Mouse (Mus musculus): ENCODE data around the gene Hnrnpc. TPM values are rescaled to one million over a fixed set of nuclear protein-coding genes. Genes with fewer than 3 reads are reported as not detected.
A peak's percentile ranks its signal among the peaks of the same experiment; 100 is the strongest.
"Not testable (repeated sequence)": the region's sequence is repeated elsewhere in the genome, so short reads cannot be mapped to it uniquely, and the experiment has no call there.

Hnrnpc gene
- total RNA-seq, 2 experiments from 2014 or later: 220 to 223 TPM

DNA sequence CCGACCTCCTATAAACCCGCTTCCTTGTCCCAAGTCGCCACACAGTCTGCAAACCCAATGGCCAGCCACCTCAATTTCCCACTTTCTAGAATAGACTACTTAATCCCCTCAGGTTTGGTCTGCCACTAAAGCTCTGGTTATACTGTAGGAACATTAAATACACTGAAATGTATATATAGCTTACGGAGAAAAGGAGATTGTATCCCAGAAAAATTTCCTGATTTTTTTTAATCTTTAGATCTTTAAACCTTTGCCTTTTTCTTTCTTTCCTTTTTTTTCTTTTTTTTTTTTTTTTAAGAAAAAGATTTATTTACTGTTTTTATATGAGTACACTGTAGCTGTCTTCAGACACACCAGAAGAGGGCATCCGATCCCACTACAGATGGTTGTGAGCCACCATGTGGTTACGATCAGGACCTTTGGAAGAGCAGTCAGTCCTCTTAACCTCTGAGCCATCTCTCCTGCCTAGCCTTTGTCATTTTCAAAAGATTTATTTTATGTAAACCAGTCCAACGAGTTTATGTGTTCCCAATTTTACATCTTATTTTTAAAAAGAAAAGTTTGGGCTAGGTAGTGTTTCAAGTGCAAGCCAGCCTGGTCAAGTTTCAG lies 953 bp upstream of the Hnrnpc start:
- DNase-seq: no peak
- intact Hi-C loops (cut with DNase I): no loop called here

GRCm38 (mm10) chr14:52103474-52103855 lies 363 bp downstream of the Hnrnpc start:
- peak; percentile 75 for DNase-seq
- intact Hi-C loops (cut with DNase I): no loop called here

DNA sequence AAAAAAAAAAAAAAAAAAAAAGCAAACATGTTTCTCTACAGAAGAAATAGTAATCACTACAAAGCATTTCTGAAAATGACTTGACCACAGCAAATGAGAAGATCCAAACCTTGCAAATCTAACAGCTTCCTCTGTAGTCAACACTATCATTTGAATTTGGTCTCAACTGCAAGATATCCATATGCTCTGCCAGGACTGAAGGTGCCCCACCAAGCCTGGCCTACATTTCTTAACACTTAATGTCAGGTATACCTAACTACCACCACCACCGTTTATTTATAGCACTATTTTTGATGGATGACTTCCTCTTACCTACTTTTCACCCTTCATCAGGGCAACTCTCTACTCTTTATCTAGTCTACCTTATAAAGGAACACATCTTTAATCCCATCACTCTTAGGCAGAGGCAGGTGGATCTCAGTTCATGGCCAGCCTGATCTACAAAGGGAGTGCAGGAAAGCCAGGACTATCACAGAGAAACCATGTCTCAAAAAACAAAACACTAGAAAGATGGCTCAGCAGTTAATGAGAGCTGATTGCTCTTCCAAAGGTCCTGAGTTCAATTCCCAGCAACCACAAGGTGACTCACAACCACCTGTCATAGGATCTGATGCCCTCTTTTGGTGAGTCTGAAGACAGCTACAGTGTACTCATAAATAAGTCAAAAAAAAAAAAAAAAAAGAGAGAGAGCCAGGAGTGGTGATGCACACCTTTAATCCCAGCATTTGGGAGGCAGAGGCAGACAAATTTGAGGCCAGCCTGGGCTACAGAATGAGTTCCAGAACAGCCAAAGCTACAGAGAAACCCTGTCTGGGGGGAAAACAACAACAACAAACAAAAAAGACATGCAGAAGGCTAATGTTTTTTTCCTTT lies 2.3 kb downstream of the Hnrnpc start:
- intact Hi-C loops (cut with DNase I): no loop called here
- DNase-seq: no peak

DNA sequence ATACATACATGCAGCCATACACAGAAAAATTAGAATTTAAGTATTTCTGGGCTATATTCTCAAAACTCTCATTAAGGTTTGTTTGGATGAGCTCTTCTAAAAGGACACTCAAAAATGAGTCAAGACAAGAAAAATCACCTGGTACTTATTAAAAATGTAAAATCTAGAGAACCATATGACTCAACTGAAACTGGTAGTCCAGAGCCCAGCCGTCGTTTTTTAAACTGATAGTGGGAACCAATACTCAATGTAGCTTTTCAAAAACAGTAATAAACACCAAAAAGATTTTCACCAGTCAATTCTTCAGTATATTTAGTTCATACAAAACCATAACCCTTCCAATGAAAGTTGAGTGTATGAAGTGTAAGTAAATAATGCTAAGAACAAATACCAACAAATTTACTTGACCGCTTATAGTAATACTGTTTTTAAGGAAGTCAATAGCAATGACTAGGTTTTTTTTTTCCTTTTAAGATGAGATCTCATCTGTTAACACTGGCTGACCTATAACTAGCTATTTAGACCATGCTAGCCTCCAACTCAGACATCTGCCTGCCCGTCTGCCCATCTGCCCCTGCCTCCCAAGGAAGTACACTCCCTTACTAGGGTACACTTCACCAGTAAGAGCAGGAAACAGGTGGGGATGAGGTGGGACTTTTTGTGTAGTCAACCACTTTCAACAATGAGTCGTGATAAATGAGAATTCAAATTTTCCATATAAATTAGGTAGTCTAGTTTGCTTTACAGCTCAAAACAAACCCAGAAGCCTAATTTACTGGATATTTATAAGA lies 3.5 kb downstream of the Hnrnpc start:
- DNase-seq: no peak
- intact Hi-C loops (cut with DNase I): no loop called here

DNA sequence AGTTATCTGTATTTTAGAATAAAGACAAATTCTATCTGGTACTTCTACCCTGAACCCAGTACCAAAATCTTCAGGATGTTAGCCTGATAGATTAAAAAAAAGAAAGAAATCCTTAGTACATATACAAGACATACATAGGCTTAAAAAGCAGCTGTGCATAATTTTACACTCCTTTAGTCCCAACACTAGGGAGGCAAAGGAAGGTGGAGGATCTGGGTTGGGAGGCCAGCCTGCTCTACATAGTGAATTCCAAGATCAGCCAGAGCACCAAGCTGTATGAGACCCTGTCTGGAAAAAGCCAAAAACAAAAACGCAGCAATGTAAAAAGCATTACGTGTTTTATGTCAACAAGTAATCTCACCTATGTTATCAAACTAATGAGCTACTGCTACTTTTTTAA lies 4.3 kb downstream of the Hnrnpc start:
- DNase-seq: no peak
- intact Hi-C loops (cut with DNase I): no loop called here

- DNase-seq; intact Hi-C loops (cut with DNase I): not testable (repeated sequence)
Observed at GRCm38 (mm10) chr14:52098387-52098786, 5.4 kb downstream of the Hnrnpc start.

DNA sequence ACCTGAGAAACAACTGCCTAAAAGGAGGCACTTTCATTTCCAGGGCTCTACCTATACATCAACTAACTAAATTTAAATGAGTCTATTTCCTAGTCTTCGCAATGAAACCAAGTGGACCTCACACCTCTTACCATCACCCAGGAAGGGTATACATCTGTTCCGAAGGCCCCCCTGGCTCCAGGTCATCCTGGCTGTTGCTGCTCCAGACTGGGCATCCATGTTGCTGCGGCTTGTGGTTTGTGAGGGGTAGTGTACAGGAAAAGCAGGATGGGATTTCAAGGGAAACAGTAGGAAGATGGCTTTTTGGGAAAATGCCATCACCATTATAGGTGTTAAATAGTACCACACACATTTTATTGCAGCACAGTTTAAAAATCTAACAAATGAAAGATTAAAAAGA lies 6.6 kb downstream of the Hnrnpc start:
- DNase-seq; intact Hi-C loops (cut with DNase I): not testable (repeated sequence)

DNA sequence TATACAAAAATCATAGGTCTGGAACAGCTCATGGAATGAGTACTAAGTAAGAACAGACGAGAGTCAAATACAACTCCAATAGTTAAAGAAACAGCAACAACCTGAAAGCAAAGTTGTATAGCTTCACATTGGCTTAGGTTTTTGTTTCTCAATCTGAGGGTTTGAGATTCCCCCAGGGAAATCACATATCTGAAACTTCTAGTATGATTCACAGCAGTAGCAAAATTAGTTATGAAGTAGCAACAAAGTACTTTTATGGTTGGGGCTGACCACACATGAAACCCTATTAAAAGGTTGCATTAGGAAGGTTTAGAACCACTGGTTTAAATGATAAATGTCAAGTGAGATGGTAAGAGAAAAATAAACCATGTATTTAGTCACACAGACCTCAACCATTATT lies 9.3 kb downstream of the Hnrnpc start:
- intact Hi-C loops (cut with DNase I): no loop called here
- DNase-seq: no peak

- no peak for DNase-seq
- intact Hi-C loops (cut with DNase I): no loop called here
Observed at GRCm38 (mm10) chr14:52083083-52083482, 20.7 kb downstream of the Hnrnpc start.

DNA sequence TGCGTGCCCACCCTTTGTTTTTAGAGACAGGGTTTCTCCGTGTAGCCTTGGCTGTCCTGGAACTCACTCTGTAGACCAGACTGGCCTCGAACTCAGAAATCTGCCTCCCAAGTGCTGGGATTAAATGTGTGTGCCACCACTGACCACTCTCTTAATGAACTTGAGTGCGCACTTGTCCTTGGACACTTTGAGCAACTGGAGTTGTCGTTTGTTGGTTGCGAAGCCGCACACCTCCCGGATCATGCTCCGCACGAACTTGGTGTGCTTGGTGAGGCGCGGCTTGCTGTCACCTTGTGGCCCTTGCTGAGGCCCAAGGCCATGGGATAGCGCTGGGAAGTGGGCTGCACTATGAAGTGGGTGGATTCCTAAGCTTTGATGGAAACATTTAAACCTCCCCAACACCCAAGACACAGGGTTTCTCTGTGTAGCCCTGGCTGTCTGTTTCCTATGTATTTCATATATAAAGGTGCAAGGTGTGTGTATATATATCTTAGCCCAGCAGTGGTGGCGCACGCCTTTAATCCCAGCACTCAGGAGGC lies 32.2 kb downstream of the Hnrnpc start:
- intact Hi-C loops (cut with DNase I): loop anchor here (10.0 kb wide), 1 partner anchor 143 kb away; no protein-coding TSS in a partner anchor
- no peak for DNase-seq

- intact Hi-C loops (cut with DNase I): no loop called here
- DNase-seq: no peak
Observed at GRCm38 (mm10) chr14:52066135-52066534, 37.7 kb downstream of the Hnrnpc start.

GRCm38 (mm10) chr14:52061798-52062197 lies 42.0 kb downstream of the Hnrnpc start:
- intact Hi-C loops (cut with DNase I): no loop called here
- DNase-seq: no peak

GRCm38 (mm10) chr14:52060800-52061199 lies 43.0 kb downstream of the Hnrnpc start:
- peak; percentile 68 for DNase-seq
- intact Hi-C loops (cut with DNase I): no loop called here

DNA sequence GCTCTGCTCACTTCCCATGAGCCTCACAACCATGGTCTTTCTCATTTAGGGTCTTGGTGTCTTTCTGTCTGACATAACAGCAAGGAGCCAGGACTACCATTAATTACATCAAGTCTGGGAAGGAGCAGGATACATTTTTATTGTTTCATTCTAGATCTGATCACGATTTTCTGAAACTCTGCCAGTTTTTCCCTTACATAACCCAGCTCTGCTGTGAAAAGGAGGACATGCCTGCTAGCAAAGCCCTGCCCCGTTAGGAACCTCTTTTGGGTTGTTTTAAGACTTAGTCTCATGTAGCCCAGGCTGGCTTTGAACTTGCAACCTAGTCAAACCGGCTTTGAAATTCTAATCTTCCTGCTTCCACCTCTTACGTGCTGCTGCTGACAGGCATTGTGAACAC lies 43.8 kb downstream of the Hnrnpc start:
- DNase-seq: no peak
- intact Hi-C loops (cut with DNase I): no loop called here

GRCm38 (mm10) chr14:52052720-52053119 lies 51.1 kb downstream of the Hnrnpc start:
- DNase-seq; intact Hi-C loops (cut with DNase I): not testable (repeated sequence)

- no peak for DNase-seq
- intact Hi-C loops (cut with DNase I): no loop called here
Observed at GRCm38 (mm10) chr14:52045966-52046565, 57.8 kb downstream of the Hnrnpc start.

DNA sequence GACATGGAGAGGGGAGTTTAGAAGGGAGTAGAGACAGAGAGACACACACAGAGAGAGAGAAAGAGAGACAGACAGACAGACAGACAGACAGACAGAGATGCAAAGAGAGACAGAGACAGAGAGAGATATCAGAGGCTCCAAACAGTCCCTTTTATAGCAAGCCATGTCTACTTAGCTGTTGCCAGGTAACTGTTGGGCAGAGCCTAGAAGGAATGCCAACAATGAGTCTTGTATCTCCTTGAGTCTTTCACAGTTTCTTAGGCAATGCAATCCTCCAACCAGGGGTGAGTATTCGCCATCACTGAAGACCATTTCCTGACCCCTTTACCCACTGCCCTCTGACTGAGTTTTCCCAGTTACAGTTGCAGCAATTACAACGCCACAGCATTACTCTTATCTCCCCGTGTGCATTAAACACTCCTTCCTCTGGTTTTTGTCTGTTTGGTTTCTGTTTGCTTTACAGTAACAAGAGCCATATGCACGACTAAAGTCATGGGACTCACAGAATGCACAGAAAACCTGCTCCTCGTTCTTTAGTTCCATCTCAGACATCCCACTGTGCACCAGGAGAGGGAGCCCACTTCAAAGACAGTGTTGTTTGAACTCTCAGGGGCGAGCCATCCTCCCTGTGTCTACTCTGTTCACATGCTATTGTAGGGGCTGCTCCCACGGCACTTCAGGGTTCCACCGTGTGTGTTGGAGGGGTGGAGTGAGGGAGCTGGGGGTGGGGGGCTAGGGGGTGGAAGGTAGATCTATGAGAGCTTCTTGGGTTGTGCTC lies 58.7 kb downstream of the Hnrnpc start:
- intact Hi-C loops (cut with DNase I): no loop called here
- peak; percentile 49 for DNase-seq

DNA sequence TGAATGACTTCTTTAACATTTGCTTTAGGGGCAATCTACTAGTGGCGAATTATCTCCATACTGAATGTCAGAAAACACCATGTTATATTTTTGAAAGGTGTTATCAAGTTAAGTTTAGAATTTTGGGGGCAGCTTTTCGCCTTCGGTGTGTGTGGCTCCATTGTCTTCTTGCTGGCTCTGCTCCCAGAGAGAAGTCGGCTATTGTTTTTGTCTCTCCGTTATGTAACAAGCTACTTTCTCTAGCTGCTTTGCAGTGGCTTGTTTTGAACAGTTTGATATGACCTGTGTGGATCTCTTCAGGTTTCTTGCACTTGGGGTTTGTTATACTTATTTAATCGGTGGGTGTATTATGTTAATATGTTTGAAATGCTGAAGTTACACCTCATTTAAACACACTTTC lies 60.4 kb downstream of the Hnrnpc start:
- DNase-seq: no peak
- intact Hi-C loops (cut with DNase I): no loop called here

DNA sequence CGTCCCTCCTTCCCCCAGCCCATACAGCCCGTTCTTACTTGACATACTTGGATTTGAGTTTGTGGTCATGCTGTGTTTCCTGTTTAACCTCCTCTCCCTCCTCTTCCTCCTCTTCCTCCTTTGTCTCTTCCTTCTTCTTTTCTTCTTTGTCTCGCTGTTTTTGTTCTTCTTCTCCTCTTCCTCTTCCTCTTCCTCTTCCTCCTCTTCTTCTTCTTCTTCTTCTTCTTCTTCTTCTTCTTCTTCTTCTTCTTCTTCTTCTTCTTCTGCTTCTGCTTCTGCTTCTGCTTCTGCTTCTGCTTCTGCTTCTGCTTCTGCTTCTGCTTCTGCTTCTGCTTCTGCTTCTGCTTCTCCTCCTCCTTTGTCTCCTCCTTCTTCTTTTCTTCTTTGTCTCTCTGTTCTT lies 61.5 kb downstream of the Hnrnpc start, which contains the start of gene Olfr221:
Olfr221 (minus strand) TSS at position 101 of the 400 bp plus-strand sequence.
- intact Hi-C loops (cut with DNase I); DNase-seq: not testable (repeated sequence)

- DNase-seq: no peak
- intact Hi-C loops (cut with DNase I): no loop called here
Observed at GRCm38 (mm10) chr14:52039332-52039731, 64.5 kb downstream of the Hnrnpc start.
